Mouse (Mus musculus) lung, postnatal 0 days (tissue): ENCODE data around the gene Angptl4. TPM values are rescaled to one million over a fixed set of nuclear protein-coding genes. Genes with fewer than 3 reads are reported as not detected.
A peak's percentile ranks its signal among the peaks of the same experiment; 100 is the strongest.

Experiments used
- ATAC-seq: fragments of 200-750 bp; cut with Nextera tagmentation; 2 replicates; pipeline ENCODE4 v1.8.0; 2017; ENCODE audit warnings: moderate library complexity
- DNase-seq: peaks from one replicate; pipeline ENCODE4 v3.0.0-alpha.2; 2016; ENCODE audit warnings: low spot score
- H3K27ac ChIP-seq: fragments of 300-500 bp; sonication (generic); 2 replicates; pipeline ENCODE4 v1.5.1; 2014; ENCODE audit warnings: antibody characterized with exemption, mild to moderate bottlenecking, low read length, mixed read lengths
- H3K27me3 ChIP-seq: fragments of 300-500 bp; sonication (generic); replicated peaks from 2 replicates; pipeline ENCODE4 v1.6.1; 2014; ENCODE audit warnings: low read length, mixed read lengths; ENCODE audit not compliant: insufficient read depth
- H3K36me3 ChIP-seq: fragments of 300-500 bp; sonication (generic); 2 replicates; pipeline ENCODE4 v1.6.1; 2014; ENCODE audit warnings: low read length, mixed read lengths; ENCODE audit not compliant: insufficient read depth
- H3K4me1 ChIP-seq: fragments of 300-500 bp; sonication (generic); 2 replicates; pipeline ENCODE4 v1.6.1; 2014; ENCODE audit warnings: antibody characterized with exemption, low read depth, low read length, mixed read lengths; ENCODE audit not compliant: insufficient read depth
- H3K4me2 ChIP-seq: fragments of 300-500 bp; sonication (generic); replicated peaks from 2 replicates; pipeline ENCODE4 v1.6.1; 2014; ENCODE audit warnings: low read depth, mild to moderate bottlenecking, low read length, moderate library complexity, mixed read lengths
- H3K4me3 ChIP-seq: fragments of 300-500 bp; sonication (generic); 2 replicates; pipeline ENCODE4 v1.5.1; 2014; ENCODE audit warnings: low read depth, low read length
- H3K9ac ChIP-seq: fragments of 300-500 bp; sonication (generic); replicated peaks from 2 replicates; pipeline ENCODE4 v1.6.1; 2014; ENCODE audit warnings: low read depth, mild to moderate bottlenecking
- H3K9me3 ChIP-seq: fragments of 300-500 bp; sonication (generic); 2 replicates; pipeline ENCODE4 v1.6.1; 2016; ENCODE audit warnings: low read length, mixed read lengths
- CTCF ChIP-seq: IDR thresholded peaks from 2 replicates; pipeline ENCODE4 v1.5.1; 2016; ENCODE audit warnings: antibody characterized with exemption, mild to moderate bottlenecking
- EP300 ChIP-seq: IDR thresholded peaks from 2 replicates; pipeline ENCODE4 v1.6.1; 2016; ENCODE audit warnings: antibody characterized with exemption, mild to moderate bottlenecking, control low read depth
- WGBS: fragments of 180-500 bp; shearing (Covaris S2); extraction: QIAGEN DNeasy Blood & Tissue Kit; methylation state at CpG from one replicate; pipeline ENCODE4 v1.1.7; 2014; 5-methylcytosine and 5-hydroxymethylcytosine counted together
- polyA plus RNA-seq: library from polyadenylated mRNA; unstranded; fragments of >200 nt; fragmentation: Nextera tagmentation; extraction: Ambion mirVana; gene quantifications from 2 replicates; pipeline ENCODE4 v1.2.1, GENCODE M21; 2015

The Angptl4 gene
- polyA plus RNA-seq, 1 experiment from 2014 or later = 125 TPM

- DNase-seq (no peak), ATAC-seq (no peak)
- Histone ChIP-seq H3K9ac (no peak overlapping the region), H3K27me3 (no peaks in the 10 kb centered on the region), H3K4me1 (peaks cover 13% of the 10 kb centered on the region; the same call in 1 of the 2 replicates), H3K4me3 (no peak overlapping the region), H3K9me3 (no peaks in the 10 kb centered on the region), H3K4me2 (no peak overlapping the region), H3K27ac (no peak overlapping the region), H3K36me3 (no peaks in the 10 kb centered on the region)
- TF ChIP-seq CTCF (no peak), EP300 (no peak)
- WGBS = 41% methylated on average over 10 of the region's 10 CpGs
Observed at GRCm38 (mm10) chr17:33808192-33808591, 26.6 kb upstream of the Angptl4 start.

DNA sequence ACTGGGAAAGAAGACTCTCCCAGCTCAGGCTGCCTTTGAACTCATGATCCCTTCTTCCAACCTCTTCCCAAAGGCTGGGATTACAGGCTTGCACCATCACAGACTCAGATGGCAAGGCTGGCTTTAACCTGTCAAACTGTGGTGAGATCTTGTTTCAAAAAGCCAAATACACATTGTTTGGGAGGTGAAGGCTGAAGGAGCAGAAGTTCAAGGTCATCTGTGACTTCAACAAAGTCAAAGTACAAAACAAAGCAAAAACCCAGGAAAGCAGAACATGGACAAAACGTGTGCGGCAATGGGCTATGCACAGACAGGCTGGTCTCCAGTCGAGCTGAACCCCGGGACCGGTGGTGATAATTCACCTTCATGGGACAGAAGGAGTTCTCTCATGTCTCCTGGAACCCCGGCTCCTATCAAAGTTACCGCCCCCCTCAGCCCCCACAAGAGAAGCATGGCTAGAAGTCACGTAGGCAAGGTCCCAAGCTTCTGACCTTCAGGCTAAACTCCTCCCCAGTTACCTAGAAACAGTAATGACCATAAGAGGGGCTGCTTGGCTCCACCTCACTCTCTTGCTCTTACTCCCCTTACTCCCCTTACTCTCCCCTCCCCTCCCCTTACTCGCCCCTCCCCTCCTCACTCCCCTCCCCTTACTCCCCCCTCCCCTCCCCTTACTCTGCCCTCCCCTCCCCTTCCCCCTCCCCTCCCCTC lies 25.7 kb upstream of the Angptl4 start:
- no peaks in the 10 kb centered on the region for H3K9me3 ChIP-seq
- no peak for TF ChIP-seq CTCF
- TF ChIP-seq EP300 = no peak
- no peaks in the 10 kb centered on the region for H3K27me3 ChIP-seq

DNA sequence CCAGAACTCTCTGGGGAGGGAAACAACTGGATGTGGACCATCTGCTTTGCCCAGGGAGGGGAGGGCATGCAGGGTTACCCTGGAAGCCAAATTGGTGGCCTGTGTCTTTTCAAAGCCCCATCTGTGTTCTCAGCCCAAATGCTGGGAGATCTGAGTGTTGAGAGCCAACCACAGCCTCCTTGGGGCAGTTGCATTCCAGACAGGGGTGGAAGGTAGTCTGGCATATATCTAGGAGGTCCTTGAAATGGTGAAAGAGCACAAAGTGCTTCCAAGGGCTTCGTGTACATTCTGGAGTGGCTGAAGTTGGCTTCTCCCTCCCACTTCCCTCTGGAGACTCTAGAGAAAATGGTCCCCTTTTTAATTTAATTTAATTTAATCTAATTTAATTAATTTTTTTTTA lies 23.1 kb upstream of the Angptl4 start:
- H3K4me2 ChIP-seq = no peak overlapping the region
- 20% methylated on average over 1 of the region's 1 CpGs for WGBS

More for the DNA sequence above, 25.7 kb upstream of the Angptl4 start:
- Histone ChIP-seq H3K27ac (no peak overlapping the region), H3K36me3 (no peaks in the 10 kb centered on the region), H3K9ac (no peak overlapping the region), H3K4me3 (no peak overlapping the region), H3K4me2 (no peak overlapping the region), H3K4me1 (peaks cover 6% of the 10 kb centered on the region; the same call in 1 of the 2 replicates)
- DNase-seq = no peak
- no peak for ATAC-seq
- WGBS = 46% methylated on average over 8 of the region's 9 CpGs

GRCm38 (mm10) chr17:33804205-33804604 lies 22.6 kb upstream of the Angptl4 start:
- DNase-seq (peak; percentile 78), ATAC-seq (peak; percentile 94)
- no peak overlapping the region for H3K4me3 ChIP-seq
- H3K9me3 ChIP-seq = no peaks in the 10 kb centered on the region
- H3K4me1 ChIP-seq = no peaks in the 10 kb centered on the region
- 48% methylated on average over 4 of the region's 4 CpGs for WGBS
- H3K4me2 ChIP-seq = no peak overlapping the region
- H3K9ac ChIP-seq = no peak overlapping the region
- no peaks in the 10 kb centered on the region for H3K36me3 ChIP-seq
- TF ChIP-seq CTCF = no peak
- no peak for TF ChIP-seq EP300
- no peaks in the 10 kb centered on the region for H3K27me3 ChIP-seq
- H3K27ac ChIP-seq = peak overlapping the region; percentile 88

More for the DNA sequence above, 23.1 kb upstream of the Angptl4 start:
- H3K36me3 ChIP-seq = no peaks in the 10 kb centered on the region
- H3K27me3 ChIP-seq = no peaks in the 10 kb centered on the region
- H3K9ac ChIP-seq = no peak overlapping the region
- H3K4me3 ChIP-seq = no peak overlapping the region
- H3K27ac ChIP-seq = peak overlapping the region; percentile 88
- no peaks in the 10 kb centered on the region for H3K4me1 ChIP-seq
- ATAC-seq (peak; percentile 95), DNase-seq (peak; percentile 90)
- no peaks in the 10 kb centered on the region for H3K9me3 ChIP-seq
- TF ChIP-seq EP300 (peak; percentile 76), CTCF (no peak)

- 0% methylated on average over 2 of the region's 2 CpGs for WGBS
- H3K4me1 ChIP-seq = no peaks in the 10 kb centered on the region
- DNase-seq (peak; percentile 59), ATAC-seq (no peak)
- H3K9me3 ChIP-seq = no peaks in the 10 kb centered on the region
- no peak overlapping the region for H3K4me2 ChIP-seq
- no peak for TF ChIP-seq EP300
- peak; percentile 65 for TF ChIP-seq CTCF
- no peaks in the 10 kb centered on the region for H3K36me3 ChIP-seq
- no peaks in the 10 kb centered on the region for H3K27me3 ChIP-seq
- no peak overlapping the region for H3K27ac ChIP-seq
- H3K9ac ChIP-seq = no peak overlapping the region
- H3K4me3 ChIP-seq = no peak overlapping the region
Observed at GRCm38 (mm10) chr17:33802221-33802620, 20.6 kb upstream of the Angptl4 start.

DNA sequence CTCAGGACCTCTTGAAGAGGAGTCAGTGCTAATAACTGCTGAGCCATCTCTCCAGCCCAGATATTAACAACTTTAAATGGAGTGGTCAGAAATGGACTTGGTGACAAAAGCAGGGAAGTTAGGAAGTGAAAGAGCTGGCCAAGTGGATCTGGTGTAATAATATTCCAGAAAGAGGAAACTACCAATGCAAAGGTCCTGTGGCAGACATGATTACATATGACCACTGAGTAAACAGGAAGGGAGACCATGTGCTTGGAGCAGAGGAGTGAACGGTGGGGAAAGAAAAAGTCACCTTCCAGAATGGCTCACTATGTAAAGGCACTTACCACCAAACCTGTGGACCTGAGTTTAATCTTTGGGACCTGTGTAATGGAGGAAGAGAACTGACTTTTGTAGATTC lies 17.6 kb upstream of the Angptl4 start:
- no peaks in the 10 kb centered on the region for H3K4me1 ChIP-seq
- H3K9me3 ChIP-seq = no peaks in the 10 kb centered on the region
- no peaks in the 10 kb centered on the region for H3K27me3 ChIP-seq
- H3K9ac ChIP-seq = no peak overlapping the region
- no peak overlapping the region for H3K27ac ChIP-seq
- 21% methylated on average over 1 of the region's 1 CpGs for WGBS
- H3K4me3 ChIP-seq = no peak overlapping the region
- H3K4me2 ChIP-seq = no peak overlapping the region
- TF ChIP-seq CTCF (no peak), EP300 (no peak)
- DNase-seq = no peak
- no peak for ATAC-seq
- H3K36me3 ChIP-seq = no peaks in the 10 kb centered on the region
